Mouse (Mus musculus) CD4-positive helper T cell, adult 2 months (primary cell): Measurements from ENCODE around the gene Eri3.
A peak's percentile ranks its signal among the peaks of the same experiment; 100 is the strongest.

Experiments
- DNase-seq: peaks from one replicate; pipeline ENCODE4 v3.0.0-alpha.2; 2012; ENCODE audit warnings: low read depth, missing footprints, low spot score

Eri3 gene

GRCm38 (mm10) chr4:117550140-117550851 lies at the start of gene Eri3:
Gene Eri3 (plus strand): TSS chr4:117550365.
- DNase-seq = peak; percentile 98

DNA sequence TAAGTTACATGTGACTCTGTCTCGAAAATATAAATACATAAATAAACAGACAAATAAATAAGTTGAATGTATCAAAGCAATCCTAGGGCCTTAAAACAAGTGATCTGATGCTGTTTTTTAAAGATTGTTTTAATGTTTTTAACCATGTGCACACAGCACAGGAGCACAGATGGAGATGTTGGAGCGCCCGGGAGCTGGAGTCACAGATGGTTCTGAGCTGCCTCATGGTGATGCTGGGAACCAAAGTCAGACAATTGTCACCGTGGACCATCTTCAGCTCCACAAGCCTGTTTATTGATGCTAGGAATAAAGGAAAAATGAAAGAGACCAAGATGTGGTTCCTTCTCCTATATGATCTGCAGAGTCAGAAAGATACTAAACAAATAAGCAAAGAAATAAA lies 31.9 kb upstream of the Eri3 start:
- no peak for DNase-seq

GRCm38 (mm10) chr4:117521350-117521749 lies 28.8 kb upstream of the Eri3 start:
- DNase-seq = no peak

- DNase-seq = no peak
Observed at GRCm38 (mm10) chr4:117525990-117526389, 24.2 kb upstream of the Eri3 start.

- DNase-seq = no peak
Observed at GRCm38 (mm10) chr4:117527116-117527899, 22.9 kb upstream of the Eri3 start.

- DNase-seq = peak; percentile 41
Observed at GRCm38 (mm10) chr4:117527952-117528351, 22.2 kb upstream of the Eri3 start.

DNA sequence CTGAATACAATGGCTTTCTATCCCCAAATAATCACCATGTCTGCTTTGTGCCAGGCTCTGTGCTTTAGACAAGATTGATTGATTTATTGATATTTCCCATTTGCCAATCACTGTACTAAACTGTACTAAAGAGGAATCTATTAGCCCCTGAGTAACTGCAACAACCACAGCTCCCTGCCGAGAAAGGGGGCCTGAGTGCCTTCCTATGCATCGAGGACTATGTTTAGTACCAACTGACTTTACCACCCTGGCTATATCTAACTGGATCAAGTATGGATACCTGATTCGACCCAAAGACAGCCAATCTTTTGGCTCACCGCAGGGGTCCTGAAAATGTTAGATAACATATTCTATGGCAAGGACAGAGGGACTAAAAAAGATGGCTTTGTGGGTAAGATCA lies 20.3 kb upstream of the Eri3 start:
- no peak for DNase-seq

DNA sequence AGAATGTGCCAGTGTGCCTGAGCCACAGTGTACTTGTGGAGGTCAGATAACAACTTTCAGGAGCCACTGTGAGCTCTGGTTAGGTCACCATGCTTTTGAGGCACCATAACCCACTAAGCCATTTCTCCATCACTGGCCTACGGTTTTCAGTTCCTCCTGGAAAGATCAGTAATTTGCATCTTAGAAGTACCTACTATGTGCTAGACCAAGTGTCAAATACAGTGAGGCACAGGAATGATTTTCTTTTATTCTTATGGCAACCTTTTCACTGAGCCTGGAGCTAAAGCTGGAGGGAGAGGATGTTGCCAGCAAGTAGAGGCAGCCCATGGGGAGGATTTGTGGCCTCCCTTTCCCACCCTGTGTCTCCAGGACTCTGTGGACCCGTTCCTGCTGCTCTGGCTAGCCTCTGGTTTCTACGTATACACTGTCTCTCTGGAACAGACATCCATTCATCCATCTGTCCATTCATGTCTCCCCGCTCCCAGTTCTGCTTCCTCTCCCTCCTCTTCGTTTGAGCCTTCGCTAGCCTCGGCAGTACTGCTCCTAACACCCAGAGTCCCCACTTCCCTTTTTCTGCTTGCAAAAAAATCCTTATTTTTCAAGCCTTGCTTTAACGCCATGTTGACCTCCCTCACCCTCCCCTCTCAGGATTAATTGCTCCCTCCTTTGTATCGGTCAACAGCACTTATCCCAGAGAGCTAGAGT lies 14.5 kb upstream of the Eri3 start:
- DNase-seq = no peak

GRCm38 (mm10) chr4:117537002-117537401 lies 13.2 kb upstream of the Eri3 start:
- DNase-seq = no peak

- no peak for DNase-seq
Observed at GRCm38 (mm10) chr4:117539329-117539980, 10.7 kb upstream of the Eri3 start.

GRCm38 (mm10) chr4:117540571-117540970 lies 9.6 kb upstream of the Eri3 start:
- DNase-seq = no peak

- no peak for DNase-seq
Observed at GRCm38 (mm10) chr4:117545448-117545847, 4.7 kb upstream of the Eri3 start.

DNA sequence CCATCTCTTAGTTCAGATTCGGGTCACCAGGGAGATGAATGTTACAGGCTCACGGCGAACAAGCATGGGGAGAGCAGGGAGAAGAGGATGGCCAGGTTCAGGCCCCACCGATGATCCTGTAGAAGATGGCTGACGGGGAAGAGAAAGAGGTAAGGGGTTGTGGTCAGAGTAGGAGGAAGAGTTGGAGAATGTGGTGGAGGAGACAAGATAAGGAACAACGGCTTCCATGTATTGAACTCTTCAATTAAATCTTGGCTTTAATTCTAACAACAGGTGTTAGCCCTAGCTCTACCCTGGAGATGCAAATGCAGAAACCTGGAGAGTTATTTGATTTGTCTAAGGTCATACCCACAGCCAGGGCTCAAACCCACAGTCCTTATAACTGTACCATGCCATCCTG lies 3.5 kb upstream of the Eri3 start:
- no peak for DNase-seq

GRCm38 (mm10) chr4:117549576-117549975 lies 589 bp upstream of the Eri3 start:
- DNase-seq = no peak

DNA sequence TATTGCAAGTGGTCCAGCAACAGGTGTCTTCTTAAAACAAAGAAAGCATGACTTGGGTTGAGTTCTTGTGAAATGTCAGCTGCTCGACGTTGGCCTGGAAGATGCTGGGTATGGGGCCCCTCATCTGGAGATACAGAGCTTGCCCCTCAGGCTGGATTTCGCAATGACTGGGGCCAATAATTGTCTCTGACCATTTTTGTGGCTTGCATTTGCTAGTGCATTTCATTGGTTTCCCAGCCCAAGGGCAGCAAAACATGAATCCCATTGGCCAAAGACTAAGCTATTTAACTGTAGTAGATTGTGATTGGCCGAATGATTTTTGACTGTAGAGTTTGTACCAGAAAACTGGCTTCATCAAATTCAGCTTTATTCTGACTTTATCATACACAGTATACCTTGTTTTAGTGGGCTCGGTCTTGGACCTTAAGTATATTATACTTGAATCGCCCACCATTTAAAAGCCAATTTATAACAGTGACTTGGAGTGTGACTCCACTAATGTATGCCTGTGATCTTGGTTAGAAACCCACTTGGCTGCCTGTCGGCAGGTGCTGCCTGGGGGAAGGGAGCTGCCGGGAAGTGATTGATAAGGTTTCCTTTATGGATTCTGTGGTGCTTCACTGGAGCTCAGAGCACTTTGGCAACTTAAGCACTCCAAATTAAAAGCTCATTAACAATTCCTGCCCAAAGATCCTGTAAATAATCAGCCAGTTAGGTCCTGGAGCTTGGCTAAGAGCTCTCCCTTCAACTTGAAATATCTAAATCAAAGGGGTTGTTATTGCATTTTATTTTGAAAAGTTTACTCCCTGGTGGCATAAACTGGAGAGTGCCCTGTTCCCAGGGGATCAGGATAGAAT lies 1.2 kb downstream of the Eri3 start:
- DNase-seq = no peak

GRCm38 (mm10) chr4:117555495-117555894 lies 5.3 kb downstream of the Eri3 start:
- DNase-seq = no peak

DNA sequence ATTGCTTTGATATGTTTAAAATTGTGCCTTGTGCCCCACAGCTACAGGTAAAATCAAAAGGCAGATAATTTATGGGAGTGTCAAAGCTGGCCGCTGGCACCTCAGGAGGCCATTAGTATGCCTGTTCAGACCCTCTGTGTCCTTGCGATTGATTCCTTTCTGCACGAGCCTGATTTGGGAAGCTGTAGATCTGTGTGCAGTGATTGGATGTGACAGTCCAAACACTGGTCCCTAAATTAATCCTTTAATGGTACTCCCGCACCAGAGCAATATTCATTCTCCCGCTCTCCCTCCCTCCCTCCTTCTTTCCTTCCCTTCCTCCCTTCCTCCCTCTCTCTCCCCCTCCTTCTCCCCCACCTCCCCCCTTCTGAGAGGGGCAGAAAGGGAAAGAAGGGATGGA lies 6.2 kb downstream of the Eri3 start:
- no peak for DNase-seq

DNA sequence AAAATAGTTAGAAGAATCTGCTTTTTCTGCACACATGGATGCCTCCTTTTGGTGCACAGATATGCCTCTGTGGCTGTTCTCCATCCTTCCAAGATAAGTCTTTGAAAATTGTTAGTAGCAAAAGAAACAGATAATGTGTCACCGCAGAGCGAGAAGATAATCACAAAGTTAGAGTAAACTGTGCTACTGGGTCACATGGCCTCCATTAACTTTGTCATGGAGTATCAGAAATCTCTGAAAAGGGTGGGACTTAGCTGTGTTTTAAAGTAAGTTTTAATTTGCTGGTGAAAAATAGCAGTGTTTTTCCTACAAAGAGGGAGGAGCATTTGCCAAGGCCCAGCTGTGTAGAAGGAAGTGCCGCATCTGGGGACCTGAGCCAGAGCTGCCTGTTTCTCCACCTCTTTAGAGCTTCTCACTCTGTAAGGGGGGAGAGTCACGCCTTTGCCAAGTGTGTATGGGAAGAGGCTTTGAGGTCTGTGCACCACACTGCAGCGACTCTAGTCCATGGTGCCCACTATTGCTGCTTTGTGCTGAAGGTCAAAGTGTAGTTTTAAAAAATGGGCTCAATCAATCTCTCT lies 7.0 kb downstream of the Eri3 start:
- DNase-seq = no peak

DNA sequence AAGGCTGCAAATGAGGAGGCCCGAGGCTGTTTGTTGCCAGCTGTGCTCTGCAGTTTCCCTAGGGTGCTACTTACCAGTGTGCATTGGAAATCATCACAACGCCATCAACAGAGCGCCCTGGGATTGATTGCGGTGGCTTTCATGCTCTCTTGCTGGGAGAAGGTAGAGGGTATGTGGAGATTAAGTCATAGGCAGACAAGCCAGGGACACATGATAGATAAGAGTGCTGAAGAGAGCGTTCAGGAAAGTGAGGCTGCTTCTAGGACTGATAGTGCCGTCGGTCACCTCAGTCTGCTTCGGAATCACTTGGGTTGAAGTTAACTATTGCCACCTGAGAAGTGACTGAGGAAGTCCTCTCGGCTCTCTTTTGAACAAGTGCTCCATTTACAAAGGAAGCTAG lies 13.8 kb downstream of the Eri3 start:
- no peak for DNase-seq

DNA sequence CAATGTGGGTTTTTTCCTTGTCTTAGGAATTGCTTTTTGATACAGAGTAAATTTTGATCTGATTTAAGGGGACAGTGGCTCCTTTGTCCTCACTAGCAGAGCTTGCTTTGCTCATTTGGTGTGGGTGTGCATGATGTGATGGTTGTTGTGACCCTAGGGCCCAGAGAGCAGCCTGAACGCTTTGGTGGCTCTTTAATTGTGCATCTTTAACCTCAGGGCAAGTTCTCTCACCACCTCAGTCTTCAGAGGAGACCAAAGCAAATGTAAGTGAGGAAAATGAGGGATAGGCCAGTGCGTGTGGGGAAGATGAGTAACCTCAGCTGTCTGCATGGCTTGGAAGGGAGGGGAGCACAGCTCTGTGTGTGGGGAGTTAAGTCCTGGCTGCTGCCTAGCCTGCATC lies 18.7 kb downstream of the Eri3 start:
- no peak for DNase-seq

DNA sequence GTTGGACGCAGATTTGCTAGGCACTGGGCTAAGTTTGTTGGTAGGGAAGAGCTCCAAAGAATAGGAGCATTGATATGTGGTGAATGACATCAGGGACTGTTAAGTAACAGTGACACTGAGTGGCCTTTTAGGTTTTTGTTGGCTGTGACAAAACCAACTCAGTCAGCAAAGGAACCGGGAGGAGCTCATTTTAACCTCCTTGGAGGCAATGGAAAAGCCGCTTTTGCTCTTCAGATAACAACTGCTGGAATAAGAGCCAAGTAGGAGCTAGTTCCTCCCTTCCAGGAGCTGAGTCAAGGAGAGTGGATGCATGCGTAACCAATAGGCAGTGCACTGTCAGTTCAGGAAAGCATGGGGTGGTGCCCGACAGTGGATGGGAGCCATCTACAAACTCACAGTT lies 20.8 kb downstream of the Eri3 start:
- no peak for DNase-seq
